8 mouse cellular contexts compared by ENCODE assay signal in genomic region chr7:16990006-16990744, GRCm38 (mm10). TPM values are rescaled to one million over a fixed set of nuclear protein-coding genes. Genes with fewer than 3 reads are reported as not detected.
DNase-seq lines count a peak whose midpoint lies in the region; ATAC-seq and TF ChIP-seq lines count a peak whose summit lies in the region.

No protein-coding gene starts in this region.

- 27% methylated on average over 15 of the region's 15 CpGs for WGBS in lung, embryonic 15.5 days
- WGBS in embryonic facial prominence, embryonic 14.5 days = 22% methylated on average over 15 of the region's 15 CpGs
- WGBS in intestine, postnatal 0 days = 26% methylated on average over 15 of the region's 15 CpGs
- 37% methylated on average over 15 of the region's 15 CpGs for WGBS in neural tube, embryonic 13.5 days

- H3K36me3 ChIP-seq in lung, embryonic 15.5 days = no peaks in the 10 kb centered on the region
- H3K36me3 ChIP-seq in embryonic facial prominence, embryonic 14.5 days (ENCODE audit: control insufficient read depth, insufficient read depth, low read length) = no peaks in the 10 kb centered on the region
- no peaks in the 10 kb centered on the region; the same call in 1 of the 2 replicates for H3K36me3 ChIP-seq in intestine, postnatal 0 days (ENCODE audit: control insufficient read depth, insufficient read depth)
- no peaks in the 10 kb centered on the region for H3K36me3 ChIP-seq in neural tube, embryonic 13.5 days

- H3K27ac ChIP-seq in lung, embryonic 15.5 days = peak overlapping the region; percentile 92
- H3K27ac ChIP-seq in embryonic facial prominence, embryonic 14.5 days (replicated peaks; ENCODE audit: low read depth, low read length) = peak overlapping the region; percentile 92
- no peak overlapping the region; the same call in 1 of the 2 replicates for H3K27ac ChIP-seq in intestine, postnatal 0 days (ENCODE audit: low read depth, low read length)
- H3K27ac ChIP-seq in neural tube, embryonic 13.5 days (replicated peaks) = peak overlapping the region; percentile 68

- no peaks in the 10 kb centered on the region for H3K9me3 ChIP-seq in lung, embryonic 15.5 days
- H3K9me3 ChIP-seq in embryonic facial prominence, embryonic 14.5 days (ENCODE audit: control insufficient read depth, low read length) = no peaks in the 10 kb centered on the region
- no peaks in the 10 kb centered on the region for H3K9me3 ChIP-seq in intestine, postnatal 0 days (ENCODE audit: control insufficient read depth)
- no peaks in the 10 kb centered on the region for H3K9me3 ChIP-seq in neural tube, embryonic 13.5 days

- peaks cover 45% of the 10 kb centered on the region for H3K4me1 ChIP-seq in lung, embryonic 15.5 days
- H3K4me1 ChIP-seq in embryonic facial prominence, embryonic 14.5 days (ENCODE audit: control insufficient read depth, insufficient read depth, low read length) = peaks cover 47% of the 10 kb centered on the region
- H3K4me1 ChIP-seq in intestine, postnatal 0 days (replicated peaks; ENCODE audit: control insufficient read depth, insufficient read depth, low read length) = 0 out of 2 replicates have a peak, but pooled peaks cover 7% of the 10 kb centered on the region
- H3K4me1 ChIP-seq in neural tube, embryonic 13.5 days (replicated peaks) = peaks cover 69% of the 10 kb centered on the region

- no peak for TF ChIP-seq CTCF in intestine, postnatal 0 days (IDR thresholded peaks at IDR 0.05; ENCODE audit: low read depth)

- no peak overlapping the region for H3K9ac ChIP-seq in lung, embryonic 15.5 days
- no peak overlapping the region for H3K9ac ChIP-seq in embryonic facial prominence, embryonic 14.5 days (ENCODE audit: low read depth, low read length)
- no peak overlapping the region for H3K9ac ChIP-seq in intestine, postnatal 0 days (ENCODE audit: low read depth, low read length)
- H3K9ac ChIP-seq in neural tube, embryonic 13.5 days = peak overlapping the region; percentile 23; the same call in 1 of the 2 replicates

- H3K27me3 ChIP-seq in lung, embryonic 15.5 days = no peaks in the 10 kb centered on the region
- no peaks in the 10 kb centered on the region for H3K27me3 ChIP-seq in embryonic facial prominence, embryonic 14.5 days (replicated peaks; ENCODE audit: control insufficient read depth, insufficient read depth, low read length)
- H3K27me3 ChIP-seq in intestine, postnatal 0 days (replicated peaks; ENCODE audit: control insufficient read depth, insufficient read depth, low read length) = no peaks in the 10 kb centered on the region
- no peaks in the 10 kb centered on the region for H3K27me3 ChIP-seq in neural tube, embryonic 13.5 days

- no peak overlapping the region for H3K4me2 ChIP-seq in lung, embryonic 15.5 days
- H3K4me2 ChIP-seq in embryonic facial prominence, embryonic 14.5 days (ENCODE audit: low read depth, low read length) = peak overlapping the region; percentile 25; the same call in 1 of the 2 replicates
- peak overlapping the region; percentile 2 for H3K4me2 ChIP-seq in intestine, postnatal 0 days (replicated peaks; ENCODE audit: low read depth)
- H3K4me2 ChIP-seq in neural tube, embryonic 13.5 days = no peak overlapping the region

- DNase-seq in lung, postnatal 25 days (ENCODE audit: low spot score) = no peak
- peak; percentile 73 for DNase-seq in embryonic facial prominence, embryonic 14.5 days (ENCODE audit: low spot score)
- DNase-seq in layer of hippocampus, adult 9-10 months (ENCODE audit: low spot score) = no peak
- DNase-seq in ovary, postnatal 10 days (ENCODE audit: low spot score) = no peak
- DNase-seq in frontal cortex, postnatal 25 days (ENCODE audit: low spot score in 2 of 2) = no peak

- H3K4me3 ChIP-seq in lung, embryonic 15.5 days = no peak overlapping the region
- H3K4me3 ChIP-seq in embryonic facial prominence, embryonic 14.5 days (ENCODE audit: low read depth, low read length) = no peak overlapping the region
- no peak overlapping the region for H3K4me3 ChIP-seq in intestine, postnatal 0 days (ENCODE audit: low read depth, low read length)
- H3K4me3 ChIP-seq in neural tube, embryonic 13.5 days = no peak overlapping the region

- ATAC-seq in lung, embryonic 15.5 days (ENCODE audit: borderline replicate concordance, extremely low read depth, low FRiP score, low TSS enrichment) = no peak
- ATAC-seq in embryonic facial prominence, embryonic 14.5 days (ENCODE audit: low read depth) = no peak
- no peak for ATAC-seq in intestine, postnatal 0 days
- ATAC-seq in neural tube, embryonic 13.5 days (ENCODE audit: low read depth) = no peak

RNA-seq across cellular contexts. Expression of gene Ccdc8, which starts 2.3 kb away (rescaled TPM):
- polyA plus RNA-seq in lung, embryonic 15.5 days (2015; fragmentation: Nextera tagmentation; extraction: Ambion mirVana) = 34.9 and 35.9 TPM in 2 replicates
- 24.7 and 26.0 TPM in 2 replicates for polyA plus RNA-seq in embryonic facial prominence, embryonic 14.5 days (2014; fragmentation: Nextera tagmentation; extraction: Ambion mirVana)
- polyA plus RNA-seq in intestine, postnatal 0 days (2015; fragmentation: Nextera tagmentation; extraction: Ambion mirVana) = 3.6 and 4.0 TPM in 2 replicates
- 6.6 and 7.6 TPM in 2 replicates for polyA plus RNA-seq in neural tube, embryonic 13.5 days (2015; fragmentation: Nextera tagmentation; extraction: Ambion mirVana)

RNA-seq across cellular contexts. Expression of gene Gm42372, which starts 7.3 kb away (rescaled TPM):
- polyA plus RNA-seq in lung, embryonic 15.5 days (2015; fragmentation: Nextera tagmentation; extraction: Ambion mirVana) = 0.16 and 0.17 TPM in 2 replicates
- polyA plus RNA-seq in embryonic facial prominence, embryonic 14.5 days (2014; fragmentation: Nextera tagmentation; extraction: Ambion mirVana) = 0.24 and 0.38 TPM in 2 replicates
- polyA plus RNA-seq in intestine, postnatal 0 days (2015; fragmentation: Nextera tagmentation; extraction: Ambion mirVana) = 0.09 and 0.10 TPM in 2 replicates
- polyA plus RNA-seq in neural tube, embryonic 13.5 days (2015; fragmentation: Nextera tagmentation; extraction: Ambion mirVana) = 3.3 and 3.5 TPM in 2 replicates

RNA-seq across cellular contexts. Expression of gene Pnmal1, which starts 30.7 kb away (rescaled TPM):
- 0.11 and 0.36 TPM in 2 replicates for polyA plus RNA-seq in lung, embryonic 15.5 days (2015; fragmentation: Nextera tagmentation; extraction: Ambion mirVana)
- 2.1 and 2.3 TPM in 2 replicates for polyA plus RNA-seq in embryonic facial prominence, embryonic 14.5 days (2014; fragmentation: Nextera tagmentation; extraction: Ambion mirVana)
- polyA plus RNA-seq in intestine, postnatal 0 days (2015; fragmentation: Nextera tagmentation; extraction: Ambion mirVana) = 2.0 and 2.2 TPM in 2 replicates
- 37.6 and 39.7 TPM in 2 replicates for polyA plus RNA-seq in neural tube, embryonic 13.5 days (2015; fragmentation: Nextera tagmentation; extraction: Ambion mirVana)

RNA-seq across cellular contexts. Expression of gene Ppp5c, which starts 37.5 kb away (rescaled TPM):
- polyA plus RNA-seq in lung, embryonic 15.5 days (2015; fragmentation: Nextera tagmentation; extraction: Ambion mirVana) = 107 and 110 TPM in 2 replicates
- polyA plus RNA-seq in embryonic facial prominence, embryonic 14.5 days (2014; fragmentation: Nextera tagmentation; extraction: Ambion mirVana) = 99.0 and 107 TPM in 2 replicates
- 44.4 and 45.0 TPM in 2 replicates for polyA plus RNA-seq in intestine, postnatal 0 days (2015; fragmentation: Nextera tagmentation; extraction: Ambion mirVana)
- polyA plus RNA-seq in neural tube, embryonic 13.5 days (2015; fragmentation: Nextera tagmentation; extraction: Ambion mirVana) = 116 and 127 TPM in 2 replicates

RNA-seq across cellular contexts. Expression of gene Pnmal2, which starts 45.7 kb away (rescaled TPM):
- polyA plus RNA-seq in lung, embryonic 15.5 days (2015; fragmentation: Nextera tagmentation; extraction: Ambion mirVana) = 6.2 and 6.6 TPM in 2 replicates
- polyA plus RNA-seq in embryonic facial prominence, embryonic 14.5 days (2014; fragmentation: Nextera tagmentation; extraction: Ambion mirVana) = 20.9 and 21.9 TPM in 2 replicates
- 3.3 and 3.6 TPM in 2 replicates for polyA plus RNA-seq in intestine, postnatal 0 days (2015; fragmentation: Nextera tagmentation; extraction: Ambion mirVana)
- polyA plus RNA-seq in neural tube, embryonic 13.5 days (2015; fragmentation: Nextera tagmentation; extraction: Ambion mirVana) = 76.2 and 82.4 TPM in 2 replicates

Comparison
In these comparisons a context has a peak if more than half of its experiments do, and no peak if none do; other contexts are left out.
1. H3K4me2 ChIP-seq: peak in embryonic facial prominence, embryonic 14.5 days (single experiment) and intestine, postnatal 0 days (single experiment); none in lung, embryonic 15.5 days (single experiment) and neural tube, embryonic 13.5 days (single experiment).
2. RNA of gene Pnmal1, which starts 30.7 kb away (polyA plus RNA-seq): 37.6 to 39.7 TPM in neural tube, embryonic 13.5 days; 2.0 to 2.2 TPM in intestine, postnatal 0 days, 2.1 to 2.3 TPM in embryonic facial prominence, embryonic 14.5 days and 0.11 to 0.36 TPM in lung, embryonic 15.5 days; every median in the first group is over 10 times any median in the second.